Mouse (Mus musculus): ENCODE measurements around the gene Ddr1.
"Not testable (repeated sequence)": the region's sequence is repeated elsewhere in the genome, so short reads cannot be mapped to it uniquely, and the experiment has no call there.

The Ddr1 gene

DNA sequence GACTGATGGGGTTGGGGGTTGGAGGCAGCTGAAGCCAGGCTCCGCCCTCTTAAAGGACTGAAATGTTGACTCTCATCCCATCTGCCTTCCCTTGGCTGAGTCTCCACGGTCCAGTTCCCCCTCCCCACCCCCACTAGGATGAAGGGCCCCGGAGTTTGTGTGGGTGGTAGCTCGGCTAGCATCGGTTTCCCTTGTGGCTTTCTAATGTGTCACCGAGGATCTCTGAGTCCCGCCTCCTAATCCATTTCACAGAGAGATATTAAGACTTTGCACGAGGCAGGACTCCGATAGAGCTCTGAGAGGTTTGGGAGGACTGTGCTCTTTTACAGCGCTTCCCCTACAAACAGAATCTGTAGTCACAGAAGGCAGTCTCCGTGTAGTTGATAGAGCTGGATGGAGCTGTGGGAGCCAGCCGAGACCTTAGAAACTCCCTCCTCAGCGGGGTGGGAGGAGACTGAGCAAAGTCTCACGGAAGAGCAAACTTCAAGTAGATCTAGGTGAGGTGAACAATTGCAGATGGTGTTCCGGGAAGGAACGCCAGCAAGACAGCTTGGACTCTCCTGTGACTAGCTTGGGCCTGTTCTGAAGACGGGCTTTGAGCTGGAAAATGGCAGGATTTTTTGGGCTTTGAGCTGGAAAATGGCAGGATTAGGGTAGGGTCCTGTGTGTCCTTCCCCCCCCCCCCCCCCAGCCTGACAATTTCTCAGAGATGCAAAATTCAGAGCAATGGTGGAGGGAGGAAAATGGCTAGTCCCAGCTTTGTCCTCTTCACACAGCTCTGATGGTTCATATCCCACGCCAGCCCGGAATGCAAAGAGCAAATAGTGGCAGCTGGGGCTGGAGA lies at the start of gene Ddr1:
Ddr1 (minus strand) TSS at position 1 of the 844 bp plus-strand sequence.
- no peak for DNase-seq (ENCODE audit: low read depth, low spot score)

DNA sequence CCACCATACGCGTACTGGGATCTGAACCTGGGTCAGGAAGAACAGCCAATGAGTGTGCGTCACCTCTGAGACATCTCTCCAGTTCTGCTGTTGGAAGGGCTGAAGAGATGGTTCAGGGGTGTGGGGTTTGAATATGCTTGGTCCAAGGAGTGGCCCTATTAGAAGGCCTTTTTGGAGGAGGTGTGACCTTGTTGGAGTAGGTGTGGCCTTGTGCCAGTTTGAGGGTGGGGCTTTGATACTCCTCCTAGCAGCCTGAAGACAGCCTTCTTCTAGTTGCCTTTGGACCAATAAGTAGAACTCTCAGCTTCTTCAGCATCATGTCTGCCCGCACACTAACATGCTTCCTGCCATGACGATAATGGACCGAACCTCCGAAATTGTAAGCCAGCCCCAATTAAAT lies 49.2 kb upstream of the Ddr1 start:
- DNase-seq (ENCODE audit: low read depth, low spot score): no peak

DNA sequence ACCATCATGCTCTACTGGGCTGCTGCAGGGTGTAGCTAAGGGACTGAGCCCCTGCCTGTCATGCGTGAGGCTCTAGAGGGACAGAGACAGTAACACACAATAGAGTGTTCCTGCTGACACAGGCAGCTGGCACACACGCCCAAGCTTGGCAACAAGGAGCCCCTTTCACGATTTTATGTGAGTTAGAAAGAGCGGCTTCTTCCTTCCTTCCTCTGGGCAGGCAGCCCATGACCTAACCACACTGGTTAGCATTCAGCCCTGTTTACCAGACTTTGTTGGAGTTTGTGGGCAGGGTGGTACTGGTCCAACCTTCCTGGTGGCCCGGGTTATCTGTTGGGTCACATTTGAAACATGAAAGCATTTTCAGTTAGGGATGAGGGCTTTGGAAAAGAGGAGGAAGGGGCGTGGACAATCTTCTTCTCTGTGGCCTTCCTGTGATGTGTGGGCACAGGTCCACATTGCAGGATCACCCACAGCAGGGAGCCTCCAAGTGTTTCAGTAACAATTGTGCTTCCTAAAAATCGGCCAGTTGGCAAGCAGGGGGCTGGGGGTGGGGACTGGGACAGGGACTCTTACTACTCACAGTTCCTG lies 47.9 kb upstream of the Ddr1 start:
- DNase-seq (ENCODE audit: low read depth, low spot score): no peak

- DNase-seq (ENCODE audit: low read depth, low spot score): no peak
Measured at GRCm38 (mm10) chr17:35749685-35750084, 45.3 kb upstream of the Ddr1 start.

DNA sequence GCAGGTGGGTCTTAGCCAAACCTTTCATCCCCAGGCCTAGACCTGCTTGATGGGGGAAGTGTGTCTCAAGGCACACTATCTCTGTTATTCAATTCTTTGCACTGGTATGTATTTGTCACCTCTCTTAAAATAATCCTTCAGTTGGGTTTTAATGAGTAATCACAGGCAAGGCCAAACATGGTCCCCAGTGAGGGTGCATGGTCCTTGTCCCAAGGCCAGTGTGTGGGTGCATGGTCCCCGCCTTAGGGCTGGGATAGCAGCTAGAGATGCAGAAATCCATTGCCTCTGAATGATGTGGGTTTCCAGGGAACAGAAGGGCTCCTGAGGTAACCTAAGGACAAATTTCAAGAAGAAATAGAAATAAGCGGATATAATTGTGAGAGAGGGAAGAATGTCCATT lies 39.9 kb upstream of the Ddr1 start:
- DNase-seq (ENCODE audit: low read depth, low spot score): no peak

DNA sequence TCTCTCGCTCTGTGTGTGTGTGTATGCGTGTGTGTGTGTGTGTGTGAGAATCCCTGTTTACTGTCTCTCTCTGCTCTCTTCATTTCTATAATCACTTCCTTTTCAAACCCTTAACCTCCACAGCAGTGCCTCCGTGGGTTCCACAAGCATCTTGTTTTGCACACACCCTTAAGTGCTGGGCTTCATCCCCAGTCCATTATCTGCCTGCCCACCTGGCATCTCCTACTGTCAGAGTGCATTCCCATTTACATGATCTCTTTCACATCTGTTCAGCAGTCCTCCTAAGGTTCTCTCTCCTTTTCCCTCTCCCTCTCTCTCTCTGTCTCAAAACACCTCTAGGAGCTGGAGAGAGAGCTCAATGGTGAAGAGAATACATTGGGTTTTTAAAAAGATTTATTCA lies 38.5 kb upstream of the Ddr1 start:
- DNase-seq (ENCODE audit: low read depth, low spot score): no peak

GRCm38 (mm10) chr17:35741589-35742226 lies 37.3 kb upstream of the Ddr1 start:
- no peak for DNase-seq (ENCODE audit: low read depth, low spot score)

GRCm38 (mm10) chr17:35740276-35740880 lies 36.0 kb upstream of the Ddr1 start:
- no peak for DNase-seq (ENCODE audit: low read depth, low spot score)

- DNase-seq (ENCODE audit: low read depth, low spot score): peak; percentile 70
Measured at GRCm38 (mm10) chr17:35739675-35740074, 35.3 kb upstream of the Ddr1 start.

DNA sequence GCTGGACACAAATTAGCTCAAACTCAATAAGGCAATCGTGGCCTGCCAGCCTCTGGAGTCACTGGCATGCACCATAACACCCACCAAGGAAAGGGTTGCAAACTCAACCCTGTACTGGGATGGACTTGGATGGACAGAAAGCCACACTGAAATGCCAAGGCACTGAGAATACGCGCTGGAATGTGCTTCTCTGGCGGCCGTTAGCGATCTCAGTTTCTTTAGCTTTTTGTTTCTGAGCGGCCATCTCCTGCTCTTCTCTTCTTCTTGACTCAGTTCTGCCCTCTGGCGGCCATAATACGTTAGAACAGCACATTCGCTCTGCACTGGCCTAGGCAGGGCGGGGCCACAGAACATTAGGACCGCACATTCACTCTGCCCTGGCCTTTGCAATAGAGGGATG lies 33.3 kb upstream of the Ddr1 start:
- DNase-seq (ENCODE audit: low read depth, low spot score): peak; percentile 65

- peak; percentile 60 for DNase-seq (ENCODE audit: low read depth, low spot score)
Measured at GRCm38 (mm10) chr17:35736280-35736960, 32.0 kb upstream of the Ddr1 start.

- no peak for DNase-seq (ENCODE audit: low read depth, low spot score)
Measured at GRCm38 (mm10) chr17:35734478-35734877, 30.1 kb upstream of the Ddr1 start.

GRCm38 (mm10) chr17:35733398-35733797 lies 29.0 kb upstream of the Ddr1 start:
- no peak for DNase-seq (ENCODE audit: low read depth, low spot score)

DNA sequence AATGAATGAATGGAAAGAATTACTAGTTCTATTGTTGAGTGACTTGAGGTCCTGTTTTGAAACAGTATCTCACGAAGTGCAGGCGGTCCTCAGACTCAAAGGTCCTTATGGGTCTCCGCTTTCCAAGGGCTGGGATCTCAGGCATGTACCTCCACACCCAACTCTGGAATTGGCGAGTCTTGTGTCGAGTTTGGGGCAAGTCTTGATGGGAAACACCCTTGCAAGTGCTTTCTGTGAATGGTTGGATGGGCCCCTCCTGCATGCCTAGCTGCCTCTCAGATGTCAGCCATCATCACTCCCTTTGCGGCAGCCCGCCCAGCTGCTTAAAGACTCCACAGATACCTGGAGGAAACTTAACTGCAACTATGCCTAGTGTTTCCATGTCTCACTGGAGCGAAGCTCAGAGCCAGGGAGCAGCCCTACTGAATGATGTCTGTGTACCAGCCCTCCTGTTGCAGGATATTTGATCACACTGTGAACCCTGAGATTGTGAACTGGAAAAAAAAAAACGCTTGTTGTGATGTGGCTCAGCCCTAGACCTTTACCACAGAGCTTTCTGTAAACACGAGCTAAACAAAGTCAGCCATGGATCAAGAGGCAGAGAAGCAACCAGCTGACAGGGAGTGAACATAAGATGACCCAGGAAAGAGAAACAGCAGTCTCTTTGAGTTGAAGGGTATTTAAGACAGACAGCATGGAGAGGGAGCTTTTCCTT lies 27.2 kb upstream of the Ddr1 start:
- no peak for DNase-seq (ENCODE audit: low read depth, low spot score)

DNA sequence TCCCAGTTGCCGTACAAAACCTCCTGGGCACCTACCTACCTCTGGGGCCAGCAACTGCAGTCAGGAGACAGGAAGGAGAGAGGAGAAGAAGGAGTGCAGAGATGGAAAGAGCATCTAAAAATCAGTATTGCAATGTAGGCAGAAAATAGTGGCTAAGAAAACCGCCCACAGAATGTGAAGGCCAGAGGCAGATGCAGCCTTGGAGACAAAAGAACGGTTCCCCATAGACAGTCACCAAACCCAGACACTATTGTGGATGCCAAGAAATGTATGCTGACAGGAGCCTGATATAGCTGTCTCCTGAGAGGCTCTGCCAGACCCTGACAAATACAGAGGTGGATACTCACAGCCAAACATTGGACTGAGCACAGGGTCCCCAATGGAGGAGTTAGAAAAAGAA lies 25.7 kb upstream of the Ddr1 start:
- not testable (repeated sequence) for DNase-seq (ENCODE audit: low read depth, low spot score)

GRCm38 (mm10) chr17:35728821-35729220 lies 24.4 kb upstream of the Ddr1 start:
- no peak for DNase-seq (ENCODE audit: low read depth, low spot score)

- no peak for DNase-seq (ENCODE audit: low read depth, low spot score)
Measured at GRCm38 (mm10) chr17:35727471-35728205, 23.2 kb upstream of the Ddr1 start.

- no peak for DNase-seq (ENCODE audit: low read depth, low spot score)
Measured at GRCm38 (mm10) chr17:35727028-35727427, 22.6 kb upstream of the Ddr1 start.

GRCm38 (mm10) chr17:35725286-35726232 lies 21.1 kb upstream of the Ddr1 start:
- peak; percentile 54 for DNase-seq (ENCODE audit: low read depth, low spot score)
